10 mouse cellular contexts compared by ENCODE assay signal in the genomic region with DNA sequence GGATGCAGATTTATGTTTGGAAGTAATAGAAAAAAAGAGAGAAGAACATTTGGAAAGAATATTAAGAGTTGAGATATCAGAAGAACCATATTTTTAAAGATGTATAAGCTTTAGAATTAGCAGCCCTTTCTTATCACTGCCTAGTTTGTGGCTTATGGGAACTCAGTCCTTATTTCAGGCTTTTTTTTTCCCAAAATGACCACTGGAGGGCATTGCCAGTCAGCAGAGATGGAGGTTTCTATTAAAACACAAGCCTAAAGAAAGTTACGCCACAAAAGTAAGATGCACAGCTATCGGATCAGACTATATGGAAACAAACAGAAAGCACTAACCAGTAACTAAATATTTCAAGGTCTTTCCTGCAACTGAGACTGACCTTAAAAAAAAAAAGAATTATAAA.
DNase-seq lines count a peak whose midpoint lies in the region; ATAC-seq lines count a peak whose summit lies in the region.
"Had no signal": no experiment of that assay in that cellular context is flagged by ENCODE, and none has a peak within 500 bp of the region (broad histone marks: within the 10 kb centered on the region; RNA-seq: fewer than 3 reads in every experiment).

No protein-coding gene starts in this region.

- no peak for ATAC-seq in hindbrain, embryonic 14.5 days (ENCODE audit: low FRiP score)
- no peak for ATAC-seq in hindbrain, embryonic 16.5 days
- no peak for ATAC-seq in megakaryocyte, adult 5-6 weeks (ENCODE audit: poor library complexity, severe bottlenecking)
- ATAC-seq: forebrain, embryonic 16.5 days had no signal

- H3K4me2 ChIP-seq in hindbrain, embryonic 14.5 days (replicated peaks): no peak overlapping the region
- no peak overlapping the region for H3K4me2 ChIP-seq in hindbrain, embryonic 16.5 days (ENCODE audit: low read length)

- peak; percentile 73 for DNase-seq in hindbrain, embryonic 14.5 days (ENCODE audit: low spot score)
- DNase-seq in lung, postnatal 10 days: peak; percentile 1
- DNase-seq in lung, postnatal 14 days: no peak
- DNase-seq in brain, adult 2 months (ENCODE audit: low read depth, low spot score): peak; percentile 56
- DNase-seq in mesoderm, embryonic 11.5 days (ENCODE audit: low read depth, low spot score): peak; percentile 15
- DNase-seq in testis, postnatal 14 days (ENCODE audit: low spot score): no peak
- DNase-seq: heart, postnatal 14 days had no signal

- no peaks in the 10 kb centered on the region for H3K27me3 ChIP-seq in hindbrain, embryonic 14.5 days (ENCODE audit: control insufficient read depth, insufficient read depth, low read length)
- no peaks in the 10 kb centered on the region for H3K27me3 ChIP-seq in hindbrain, embryonic 16.5 days (replicated peaks; ENCODE audit: control insufficient read depth, insufficient read depth, low read length)

- H3K9me3 ChIP-seq in hindbrain, embryonic 14.5 days (ENCODE audit: control insufficient read depth, low read length): no peaks in the 10 kb centered on the region
- H3K9me3 ChIP-seq in hindbrain, embryonic 16.5 days (ENCODE audit: control insufficient read depth, low read length): no peaks in the 10 kb centered on the region

- WGBS in hindbrain, embryonic 14.5 days: 70% methylated on average over 2 of the region's 2 CpGs
- 62% methylated on average over 2 of the region's 2 CpGs for WGBS in hindbrain, embryonic 16.5 days

- no peak overlapping the region for H3K27ac ChIP-seq in hindbrain, embryonic 14.5 days
- no peak overlapping the region for H3K27ac ChIP-seq in hindbrain, embryonic 16.5 days (ENCODE audit: low read depth, low read length)

- H3K4me1 ChIP-seq in hindbrain, embryonic 14.5 days (replicated peaks; ENCODE audit: control insufficient read depth, insufficient read depth, low read length): no peaks in the 10 kb centered on the region
- H3K4me1 ChIP-seq in hindbrain, embryonic 16.5 days (ENCODE audit: control insufficient read depth, insufficient read depth, low read depth, low read length): no peaks in the 10 kb centered on the region

- H3K4me3 ChIP-seq in hindbrain, embryonic 14.5 days (replicated peaks; ENCODE audit: low read length): no peak overlapping the region
- H3K4me3 ChIP-seq in hindbrain, embryonic 16.5 days (ENCODE audit: low read length): no peak overlapping the region

- no peak overlapping the region for H3K9ac ChIP-seq in hindbrain, embryonic 14.5 days
- H3K9ac ChIP-seq in hindbrain, embryonic 16.5 days (ENCODE audit: low read depth, low read length): no peak overlapping the region

- no peaks in the 10 kb centered on the region for H3K36me3 ChIP-seq in hindbrain, embryonic 14.5 days (replicated peaks; ENCODE audit: control insufficient read depth, insufficient read depth)
- no peaks in the 10 kb centered on the region for H3K36me3 ChIP-seq in hindbrain, embryonic 16.5 days (ENCODE audit: control insufficient read depth, insufficient read depth, low read length)

Comparison
In these comparisons a context has a peak if more than half of its experiments do, and no peak if none do; other contexts are left out.
1. DNase-seq: peak in hindbrain, embryonic 14.5 days (single experiment), lung, postnatal 10 days (single experiment), brain, adult 2 months (single experiment) and mesoderm, embryonic 11.5 days (single experiment); none in lung, postnatal 14 days (single experiment) and testis, postnatal 14 days (single experiment).